Mouse (Mus musculus) lung, embryonic 14.5 days (tissue): ENCODE data around the gene Cela1. TPM values are rescaled to one million over a fixed set of nuclear protein-coding genes. Genes with fewer than 3 reads are reported as not detected.

Experiments
- ATAC-seq: fragments of 200-750 bp; cut with Nextera tagmentation; 2 replicates; pipeline ENCODE4 v1.8.0; 2017; ENCODE audit warnings: mild to moderate bottlenecking, moderate TSS enrichment, moderate library complexity; ENCODE audit not compliant: insufficient read depth
- DNase-seq: peaks from one replicate; pipeline ENCODE4 v3.0.0-alpha.2; 2015
- H3K27ac ChIP-seq: fragments of 300-500 bp; sonication (generic); 2 replicates; pipeline ENCODE4 v1.5.1; 2014; ENCODE audit warnings: low read depth, mild to moderate bottlenecking, moderate library complexity
- H3K27me3 ChIP-seq: fragments of 300-500 bp; sonication (generic); 2 replicates; pipeline ENCODE4 v1.6.1; 2014; ENCODE audit warnings: low read length, control low read depth; ENCODE audit not compliant: insufficient read depth
- H3K36me3 ChIP-seq: fragments of 300-500 bp; sonication (generic); 2 replicates; pipeline ENCODE4 v1.6.1; 2014; ENCODE audit warnings: control low read depth; ENCODE audit not compliant: insufficient read depth
- H3K4me1 ChIP-seq: fragments of 300-500 bp; sonication (generic); 2 replicates; pipeline ENCODE4 v1.6.1; 2014; ENCODE audit warnings: antibody characterized with exemption, control low read depth; ENCODE audit not compliant: insufficient read depth
- H3K4me2 ChIP-seq: fragments of 300-500 bp; sonication (generic); 2 replicates; pipeline ENCODE4 v1.6.1; 2014; ENCODE audit warnings: mild to moderate bottlenecking
- H3K4me3 ChIP-seq: fragments of 300-500 bp; sonication (generic); 2 replicates; pipeline ENCODE4 v1.5.1; 2014; ENCODE audit warnings: low read depth, low read length
- H3K9ac ChIP-seq: fragments of 300-500 bp; sonication (generic); 2 replicates; pipeline ENCODE4 v1.6.1; 2014
- H3K9me3 ChIP-seq: fragments of 300-500 bp; sonication (generic); 2 replicates; pipeline ENCODE4 v1.6.1; 2016; ENCODE audit warnings: low read depth, low read length, control low read depth
- CTCF ChIP-seq: IDR thresholded peaks from 2 replicates; pipeline ENCODE4 v1.5.1; 2016; ENCODE audit warnings: antibody characterized with exemption, low read depth
- WGBS: fragments of 180-500 bp; shearing (Covaris S2); extraction: QIAGEN DNeasy Blood & Tissue Kit; methylation state at CpG from one replicate; pipeline ENCODE4 v1.1.7; 2014; 5-methylcytosine and 5-hydroxymethylcytosine counted together
- polyA plus RNA-seq: library from polyadenylated mRNA; unstranded; fragments of >200 nt; fragmentation: Nextera tagmentation; extraction: Ambion mirVana; gene quantifications from 2 replicates; pipeline ENCODE4 v1.2.1, GENCODE M21; 2014

Gene Cela1
- polyA plus RNA-seq, 1 experiment from 2014 or later, result 0.97 TPM

DNA sequence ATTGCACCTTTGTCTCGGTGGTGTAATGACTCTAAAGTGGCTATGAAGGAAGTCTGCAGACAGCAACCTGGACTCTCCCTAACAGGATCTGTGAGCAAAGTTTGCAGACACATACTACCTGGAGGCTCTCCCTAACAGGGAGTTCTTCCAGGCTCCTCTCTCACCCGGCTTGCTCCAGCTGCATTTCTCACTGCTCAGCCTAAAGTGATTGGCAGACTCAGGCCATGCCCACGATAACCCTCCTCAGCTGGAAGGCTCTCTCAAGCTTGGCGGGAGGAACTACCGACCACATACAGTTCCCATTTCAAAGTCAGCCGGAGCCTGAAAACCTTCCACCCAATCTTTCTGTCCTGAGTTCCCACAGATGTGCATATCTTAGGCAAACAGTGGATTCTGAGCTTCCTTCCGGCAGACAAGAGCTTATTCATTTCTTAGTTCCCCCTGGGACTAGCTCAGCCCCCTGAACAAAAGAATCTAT lies 21.5 kb downstream of the Cela1 start:
- DNase-seq, result peak; percentile 44
- H3K27ac ChIP-seq, result no peak overlapping the region
- H3K4me2 ChIP-seq, result no peak overlapping the region

GRCm38 (mm10) chr15:100665411-100666218 lies 22.1 kb downstream of the Cela1 start:
- ATAC-seq (no peak), DNase-seq (no peak)
- Histone ChIP-seq H3K27me3 (no peaks in the 10 kb centered on the region), H3K36me3 (no peaks in the 10 kb centered on the region), H3K4me1 (no peaks in the 10 kb centered on the region), H3K9me3 (no peaks in the 10 kb centered on the region), H3K27ac (no peak overlapping the region), H3K9ac (no peak overlapping the region), H3K4me2 (no peak overlapping the region), H3K4me3 (no peak overlapping the region)
- 30% methylated on average over 9 of the region's 9 CpGs for WGBS
- TF ChIP-seq CTCF, result no peak

More for the DNA sequence above, 21.5 kb downstream of the Cela1 start:
- WGBS, result 3% methylated on average over 7 of the region's 7 CpGs
- Histone ChIP-seq H3K9me3 (no peaks in the 10 kb centered on the region), H3K4me1 (no peaks in the 10 kb centered on the region), H3K36me3 (no peaks in the 10 kb centered on the region), H3K9ac (no peak overlapping the region), H3K4me3 (no peak overlapping the region), H3K27me3 (no peaks in the 10 kb centered on the region)
- no peak; the same call in 1 of the 2 replicates for ATAC-seq
- no peak for TF ChIP-seq CTCF

DNA sequence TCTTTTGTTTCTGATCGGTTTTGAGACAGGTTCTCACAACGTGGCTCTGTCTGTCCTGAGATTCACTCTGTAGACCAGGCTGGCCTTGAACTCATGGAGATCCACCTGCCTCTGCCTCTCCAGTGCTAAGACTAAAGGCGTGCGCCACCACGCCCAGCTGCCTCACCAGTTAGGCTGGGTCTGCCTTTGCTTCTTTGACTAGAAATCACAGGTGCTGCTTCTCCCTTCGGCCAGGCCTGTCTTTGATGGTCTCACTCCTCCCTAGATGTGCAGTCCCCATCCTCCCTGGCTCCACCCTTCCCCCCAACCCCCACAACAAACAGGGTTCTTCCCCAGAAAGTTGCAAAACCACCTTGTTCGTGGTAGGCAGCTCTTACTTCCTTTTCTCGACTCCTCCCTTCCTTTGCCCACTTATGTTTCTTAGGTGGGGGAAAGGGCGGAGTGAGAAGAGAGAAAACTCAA lies 22.9 kb downstream of the Cela1 start:
- Histone ChIP-seq H3K9ac (no peak overlapping the region), H3K27ac (no peak overlapping the region), H3K4me3 (no peak overlapping the region), H3K4me2 (no peak overlapping the region), H3K4me1 (no peaks in the 10 kb centered on the region), H3K36me3 (no peaks in the 10 kb centered on the region), H3K27me3 (no peaks in the 10 kb centered on the region), H3K9me3 (no peaks in the 10 kb centered on the region)
- TF ChIP-seq CTCF, result no peak
- WGBS, result 72% methylated on average over 9 of the region's 9 CpGs
- ATAC-seq, result no peak
- no peak for DNase-seq

DNA sequence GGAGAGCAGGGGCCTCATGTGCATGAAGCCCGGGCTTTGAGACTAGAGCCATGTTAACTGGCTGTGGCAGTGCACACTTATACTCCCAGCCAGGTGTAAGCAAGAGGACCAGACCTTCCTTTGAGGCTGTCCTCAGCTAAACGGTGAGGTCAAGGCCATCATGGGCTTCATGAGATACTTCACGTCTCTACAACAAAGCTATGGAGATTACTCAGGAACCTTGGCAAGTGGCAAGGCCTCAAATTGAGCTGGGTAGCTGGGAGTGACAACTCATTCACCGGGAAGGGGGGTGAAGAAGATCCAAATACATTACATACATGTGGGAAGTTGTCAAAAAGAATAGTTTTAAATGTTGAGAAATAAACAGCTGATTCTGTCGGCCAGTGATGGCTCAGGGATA lies 26.9 kb downstream of the Cela1 start:
- H3K36me3 ChIP-seq, result no peaks in the 10 kb centered on the region
- H3K9me3 ChIP-seq, result no peaks in the 10 kb centered on the region
- H3K27ac ChIP-seq, result no peak overlapping the region
- H3K9ac ChIP-seq, result no peak overlapping the region
- DNase-seq (no peak), ATAC-seq (no peak)
- H3K27me3 ChIP-seq, result no peaks in the 10 kb centered on the region
- H3K4me2 ChIP-seq, result no peak overlapping the region
- no peak overlapping the region for H3K4me3 ChIP-seq
- H3K4me1 ChIP-seq, result no peaks in the 10 kb centered on the region
- WGBS, result 78% methylated on average over 5 of the region's 5 CpGs
- TF ChIP-seq CTCF, result no peak

GRCm38 (mm10) chr15:100660306-100660705 lies 27.4 kb downstream of the Cela1 start:
- H3K4me3 ChIP-seq, result no peak overlapping the region
- H3K4me2 ChIP-seq, result no peak overlapping the region
- WGBS, result 75% methylated on average over 9 of the region's 9 CpGs
- no peak for TF ChIP-seq CTCF
- H3K4me1 ChIP-seq, result no peaks in the 10 kb centered on the region
- no peaks in the 10 kb centered on the region for H3K36me3 ChIP-seq
- no peak overlapping the region for H3K9ac ChIP-seq
- no peaks in the 10 kb centered on the region for H3K9me3 ChIP-seq
- no peak for DNase-seq
- ATAC-seq, result no peak
- no peaks in the 10 kb centered on the region for H3K27me3 ChIP-seq
- no peak overlapping the region for H3K27ac ChIP-seq

DNA sequence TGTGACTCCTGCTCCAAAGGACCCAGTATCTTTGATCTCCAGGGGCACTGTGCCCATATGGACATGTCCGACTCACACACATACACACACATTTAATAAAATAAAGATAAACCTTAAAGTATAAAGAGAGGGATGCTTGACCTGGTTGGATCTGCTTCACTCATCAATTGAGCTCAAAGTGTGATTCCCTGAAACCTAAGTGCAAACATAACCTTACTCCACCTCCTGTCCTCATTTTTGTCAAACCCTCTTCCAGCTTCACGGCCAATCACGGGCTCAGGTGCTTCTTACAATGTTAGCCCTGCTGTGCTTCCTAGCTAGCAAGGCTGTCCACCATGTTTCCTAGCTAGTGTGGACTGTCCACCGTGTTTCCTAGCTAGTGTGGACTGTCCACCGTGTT lies 32.5 kb downstream of the Cela1 start:
- H3K27ac ChIP-seq, result no peak overlapping the region
- no peak overlapping the region for H3K4me2 ChIP-seq
- no peak for ATAC-seq
- H3K36me3 ChIP-seq, result no peaks in the 10 kb centered on the region
- H3K4me1 ChIP-seq, result no peaks in the 10 kb centered on the region
- no peak overlapping the region for H3K4me3 ChIP-seq
- WGBS, result 83% methylated on average over 5 of the region's 5 CpGs
- H3K9me3 ChIP-seq, result no peaks in the 10 kb centered on the region
- no peaks in the 10 kb centered on the region for H3K27me3 ChIP-seq
- no peak for DNase-seq
- no peak overlapping the region for H3K9ac ChIP-seq
- TF ChIP-seq CTCF, result no peak

- Histone ChIP-seq H3K4me1 (no peaks in the 10 kb centered on the region), H3K4me2 (no peak overlapping the region), H3K36me3 (no peaks in the 10 kb centered on the region), H3K4me3 (no peak overlapping the region), H3K27ac (no peak overlapping the region), H3K27me3 (no peaks in the 10 kb centered on the region), H3K9ac (no peak overlapping the region), H3K9me3 (no peaks in the 10 kb centered on the region)
- WGBS, result 68% methylated on average over 1 of the region's 1 CpGs
- no peak for TF ChIP-seq CTCF
- no peak for DNase-seq
- no peak for ATAC-seq
Observed at GRCm38 (mm10) chr15:100654271-100654670, 33.5 kb downstream of the Cela1 start.
